Mouse (Mus musculus) neural tube, embryonic 15.5 days (tissue): ENCODE results near the gene Usp20. TPM values are rescaled to one million over a fixed set of nuclear protein-coding genes. Genes with fewer than 3 reads are reported as not detected.
A peak's percentile ranks its signal among the peaks of the same experiment; 100 is the strongest.

Source experiments
- ATAC-seq: fragments of 200-750 bp; cut with Nextera tagmentation; 2 replicates; pipeline ENCODE4 v1.8.0; 2017; ENCODE audit warnings: mild to moderate bottlenecking, moderate TSS enrichment, moderate library complexity; ENCODE audit not compliant: low FRiP score
- H3K27ac ChIP-seq: fragments of 300-500 bp; sonication (generic); replicated peaks from 2 replicates; pipeline ENCODE4 v1.5.1; 2015; ENCODE audit warnings: mild to moderate bottlenecking, inconsistent platforms
- H3K27me3 ChIP-seq: fragments of 300-500 bp; sonication (generic); replicated peaks from 2 replicates; pipeline ENCODE4 v1.6.1; 2015; ENCODE audit warnings: inconsistent platforms
- H3K36me3 ChIP-seq: fragments of 300-500 bp; sonication (generic); 2 replicates; pipeline ENCODE4 v1.6.1; 2015; ENCODE audit warnings: inconsistent platforms
- H3K4me1 ChIP-seq: fragments of 300-500 bp; sonication (generic); 2 replicates; pipeline ENCODE4 v1.6.1; 2015; ENCODE audit warnings: inconsistent platforms
- H3K4me2 ChIP-seq: fragments of 300-500 bp; sonication (generic); 2 replicates; pipeline ENCODE4 v1.6.1; 2015; ENCODE audit warnings: inconsistent platforms, mild to moderate bottlenecking, moderate library complexity
- H3K4me3 ChIP-seq: fragments of 300-500 bp; sonication (generic); replicated peaks from 2 replicates; pipeline ENCODE4 v1.5.1; 2015; ENCODE audit warnings: mild to moderate bottlenecking, inconsistent platforms
- H3K9ac ChIP-seq: fragments of 300-500 bp; sonication (generic); replicated peaks from 2 replicates; pipeline ENCODE4 v1.6.1; 2015; ENCODE audit warnings: mild to moderate bottlenecking, inconsistent platforms
- H3K9me3 ChIP-seq: fragments of 300-500 bp; sonication (generic); replicated peaks from 2 replicates; pipeline ENCODE4 v1.6.1; 2016; ENCODE audit warnings: inconsistent platforms
- WGBS: fragments of 180-500 bp; shearing (Covaris S2); methylation state at CpG from one replicate; pipeline ENCODE4 v1.1.7; 2015; ENCODE audit warnings: mixed read lengths; 5-methylcytosine and 5-hydroxymethylcytosine counted together
- polyA plus RNA-seq: library from polyadenylated mRNA; unstranded; fragments of >200 nt; fragmentation: Nextera tagmentation; extraction: Ambion mirVana; gene quantifications from 2 replicates; pipeline ENCODE4 v1.2.1, GENCODE M21; 2015

The Usp20 gene
- polyA plus RNA-seq, 1 experiment from 2014 or later: 49.7 TPM

DNA sequence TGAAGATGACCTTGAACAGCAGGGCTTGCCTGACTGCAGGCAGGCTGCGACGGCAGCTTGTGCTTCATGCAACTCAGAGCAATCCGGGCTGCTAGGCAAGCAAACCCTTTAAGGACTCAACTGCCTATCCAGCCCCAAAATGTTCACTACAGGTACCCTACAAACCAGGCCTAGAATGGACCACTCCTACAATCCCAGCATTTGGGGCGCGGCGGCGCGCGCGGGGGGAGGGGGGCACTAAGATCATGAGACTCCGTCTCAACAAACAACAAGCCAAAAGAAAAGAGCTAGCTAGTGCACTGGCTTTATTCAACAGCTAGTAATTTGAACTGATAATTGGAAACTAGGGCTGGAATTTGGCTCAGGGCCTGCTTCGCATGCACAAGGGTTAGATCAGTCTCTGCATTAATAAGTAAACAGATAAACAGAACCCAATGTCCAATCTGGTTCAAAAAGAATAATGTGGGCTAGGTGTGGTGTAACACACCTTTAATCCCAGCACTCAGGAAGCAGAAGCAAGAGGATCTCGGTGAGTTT, 85.0 kb downstream of the Usp20 start:
- Histone ChIP-seq H3K9me3 (no peaks in the 10 kb centered on the region), H3K4me2 (no peak overlapping the region), H3K9ac (no peak overlapping the region), H3K36me3 (peaks cover 6% of the 10 kb centered on the region; the same call in 1 of the 2 replicates), H3K27ac (peak overlapping the region; percentile 62), H3K4me3 (no peak overlapping the region), H3K4me1 (peaks cover 14% of the 10 kb centered on the region), H3K27me3 (no peaks in the 10 kb centered on the region)
- no peak for ATAC-seq
- WGBS: 80% methylated on average over 13 of the region's 13 CpGs

DNA sequence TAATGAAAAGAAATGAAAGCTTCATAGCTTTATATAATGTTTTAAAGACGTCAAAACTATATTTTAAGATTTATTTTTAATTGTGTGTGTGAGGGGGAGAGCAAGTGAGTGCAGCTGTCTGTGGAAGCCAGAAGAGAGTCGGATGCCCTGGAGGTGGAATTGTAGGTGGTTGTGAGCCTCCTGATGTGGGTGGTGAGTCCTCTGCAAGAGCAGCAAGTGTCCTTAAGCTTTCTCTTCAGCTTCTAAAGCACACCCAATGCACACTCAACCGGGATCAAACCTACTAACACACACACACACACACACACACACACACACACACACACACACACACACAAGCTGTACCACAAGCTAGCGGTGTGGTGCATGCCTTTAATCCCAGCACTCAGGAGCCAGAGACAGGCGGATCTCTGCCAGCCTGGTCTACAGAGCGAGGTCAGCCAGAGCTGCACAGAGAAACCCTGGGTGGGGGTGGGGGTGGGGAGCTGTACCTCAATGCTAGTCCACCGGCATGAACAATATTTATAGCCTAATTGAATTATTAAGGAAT, 85.7 kb downstream of the Usp20 start:
- Histone ChIP-seq H3K27ac (peak overlapping the region; percentile 72), H3K36me3 (peaks cover 12% of the 10 kb centered on the region), H3K4me1 (peaks cover 14% of the 10 kb centered on the region), H3K9me3 (no peaks in the 10 kb centered on the region), H3K27me3 (no peaks in the 10 kb centered on the region), H3K4me3 (no peak overlapping the region), H3K9ac (no peak overlapping the region), H3K4me2 (no peak overlapping the region)
- 39% methylated on average over 7 of the region's 7 CpGs for WGBS
- ATAC-seq: no peak

DNA sequence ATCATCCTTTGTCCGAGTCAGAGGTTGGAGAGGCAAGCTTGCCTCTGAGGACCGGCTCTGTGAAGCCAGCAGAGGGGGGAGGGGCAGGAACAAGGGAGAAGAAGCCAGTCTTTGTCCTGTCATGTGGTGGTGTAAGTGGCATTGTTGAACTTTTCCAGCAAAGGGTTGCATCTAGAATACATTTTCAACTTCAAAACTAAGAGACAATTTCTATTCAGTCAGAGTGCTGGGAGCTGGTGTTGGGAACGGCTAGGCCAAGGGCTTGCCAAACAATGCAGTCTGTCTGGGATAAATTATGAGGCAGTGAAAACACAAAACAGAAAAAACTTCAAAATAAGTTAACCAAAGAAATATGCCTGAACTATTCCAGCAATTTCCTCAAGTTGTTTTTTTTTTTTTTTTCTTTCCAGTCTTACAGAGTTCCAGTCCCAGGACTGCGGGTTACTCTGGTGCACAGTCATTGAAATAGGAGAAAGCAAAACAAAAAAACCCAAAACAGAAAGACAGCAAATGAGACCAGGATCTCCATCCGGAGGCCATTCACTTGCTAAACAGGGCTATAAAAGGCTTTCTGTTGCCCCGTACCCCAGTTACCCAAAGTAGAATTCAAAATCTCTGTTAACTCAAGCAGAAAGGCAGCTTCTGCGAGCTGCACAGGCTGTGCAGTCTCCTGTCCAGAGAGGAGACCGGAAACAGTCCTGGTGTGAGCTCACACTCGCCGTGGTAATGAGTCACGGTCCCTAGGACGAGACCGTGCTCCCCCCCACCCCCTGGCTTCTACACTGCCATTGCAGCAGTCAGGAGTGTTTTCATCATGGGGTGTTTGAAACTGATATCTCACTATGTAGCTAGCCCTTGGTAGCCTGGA, 86.4 kb downstream of the Usp20 start:
- peak overlapping the region; percentile 77 for H3K27ac ChIP-seq
- no peaks in the 10 kb centered on the region for H3K9me3 ChIP-seq
- WGBS: 10% methylated on average over 13 of the region's 13 CpGs
- no peaks in the 10 kb centered on the region for H3K27me3 ChIP-seq
- H3K4me3 ChIP-seq: no peak overlapping the region
- peak; percentile 41; the same call in 1 of the 2 replicates for ATAC-seq
- H3K4me1 ChIP-seq: peaks cover 14% of the 10 kb centered on the region
- no peak overlapping the region for H3K4me2 ChIP-seq
- peaks cover 20% of the 10 kb centered on the region for H3K36me3 ChIP-seq
- no peak overlapping the region for H3K9ac ChIP-seq

DNA sequence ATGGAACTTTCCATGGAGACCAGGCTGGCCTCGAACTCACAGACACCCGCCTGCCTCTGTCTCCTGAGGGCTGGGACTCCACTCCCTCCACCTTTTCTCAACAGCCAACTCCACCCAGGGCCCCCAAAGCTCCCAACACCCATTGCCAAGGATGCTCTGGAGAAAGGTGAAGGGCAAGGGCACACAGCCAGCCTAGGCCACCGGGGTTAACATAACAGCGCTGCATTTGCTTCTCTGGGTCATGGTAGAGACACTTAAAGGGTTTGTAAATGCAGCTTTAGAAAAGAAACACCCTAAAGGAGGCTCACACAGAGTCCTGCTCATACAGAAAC, 87.0 kb downstream of the Usp20 start:
- H3K4me1 ChIP-seq: peaks cover 14% of the 10 kb centered on the region
- H3K9ac ChIP-seq: no peak overlapping the region
- H3K27me3 ChIP-seq: no peaks in the 10 kb centered on the region
- H3K36me3 ChIP-seq: peaks cover 26% of the 10 kb centered on the region
- H3K27ac ChIP-seq: peak overlapping the region; percentile 77
- no peak overlapping the region for H3K4me2 ChIP-seq
- no peak for ATAC-seq
- 49% methylated on average over 4 of the region's 4 CpGs for WGBS
- H3K9me3 ChIP-seq: no peaks in the 10 kb centered on the region
- no peak overlapping the region for H3K4me3 ChIP-seq

DNA sequence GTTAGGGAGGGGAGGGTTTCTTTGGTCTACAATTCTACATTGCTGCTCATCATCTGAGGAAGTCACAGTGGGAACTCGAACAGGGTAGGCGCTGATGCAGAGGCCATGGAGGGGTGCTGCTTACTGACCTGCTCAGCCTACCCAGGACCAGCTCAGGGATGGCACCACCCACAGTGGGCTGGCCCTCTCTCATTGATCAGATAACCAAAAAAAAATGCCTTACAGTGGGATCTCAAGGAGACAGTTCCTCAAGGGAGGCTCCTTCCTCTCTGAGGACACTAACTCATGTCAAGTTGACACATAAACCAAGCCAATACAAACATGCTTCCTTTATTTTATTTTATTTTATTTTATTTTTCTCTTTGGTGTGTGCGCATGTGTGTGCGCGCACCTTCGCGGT, 87.4 kb downstream of the Usp20 start:
- 82% methylated on average over 7 of the region's 7 CpGs for WGBS
- Histone ChIP-seq H3K4me2 (no peak overlapping the region), H3K9me3 (no peaks in the 10 kb centered on the region), H3K9ac (no peak overlapping the region), H3K4me1 (peaks cover 14% of the 10 kb centered on the region), H3K4me3 (no peak overlapping the region), H3K27me3 (no peaks in the 10 kb centered on the region), H3K27ac (peak overlapping the region; percentile 77), H3K36me3 (peaks cover 26% of the 10 kb centered on the region)
- no peak for ATAC-seq

Other genes with a start within 250 kb of the Usp20 start
- 1.5 and 2.2 TPM in 2 replicates for gene 1700001O22Rik, start 178.6 kb upstream of the Usp20 start, polyA plus RNA-seq
- gene Ntmt1, start 174.5 kb upstream of the Usp20 start, polyA plus RNA-seq: 92.6 and 107 TPM in 2 replicates
- gene Asb6, start 151.9 kb upstream of the Usp20 start, polyA plus RNA-seq: 40.7 and 44.0 TPM in 2 replicates
- 1.8 and 2.7 TPM in 2 replicates for gene Prrx2, start 147.3 kb upstream of the Usp20 start, polyA plus RNA-seq
- gene Ptges, start 52.4 kb upstream of the Usp20 start, polyA plus RNA-seq: 3.6 and 4.0 TPM in 2 replicates
- gene Tor1b, start 29.3 kb upstream of the Usp20 start, polyA plus RNA-seq: 17.3 and 20.2 TPM in 2 replicates
- gene Tor1a, start 14.3 kb upstream of the Usp20 start, polyA plus RNA-seq: 89.5 and 93.2 TPM in 2 replicates
- gene BC005624, start 78 bp upstream of the Usp20 start, polyA plus RNA-seq: 86.5 and 93.2 TPM in 2 replicates
- gene Fnbp1, start 159.7 kb downstream of the Usp20 start, polyA plus RNA-seq: 34.1 and 36.6 TPM in 2 replicates
- gene Gpr107, start 170.0 kb downstream of the Usp20 start, polyA plus RNA-seq: 33.7 and 36.3 TPM in 2 replicates